Mouse (Mus musculus): ENCODE measurements around the gene Emc9. TPM values are rescaled to one million over a fixed set of nuclear protein-coding genes. Genes with fewer than 3 reads are reported as not detected.
A peak's percentile ranks its signal among the peaks of the same experiment; 100 is the strongest.

Gene Emc9
- polyA plus RNA-seq, 1 experiment from 2014 or later: 12.6 TPM

DNA sequence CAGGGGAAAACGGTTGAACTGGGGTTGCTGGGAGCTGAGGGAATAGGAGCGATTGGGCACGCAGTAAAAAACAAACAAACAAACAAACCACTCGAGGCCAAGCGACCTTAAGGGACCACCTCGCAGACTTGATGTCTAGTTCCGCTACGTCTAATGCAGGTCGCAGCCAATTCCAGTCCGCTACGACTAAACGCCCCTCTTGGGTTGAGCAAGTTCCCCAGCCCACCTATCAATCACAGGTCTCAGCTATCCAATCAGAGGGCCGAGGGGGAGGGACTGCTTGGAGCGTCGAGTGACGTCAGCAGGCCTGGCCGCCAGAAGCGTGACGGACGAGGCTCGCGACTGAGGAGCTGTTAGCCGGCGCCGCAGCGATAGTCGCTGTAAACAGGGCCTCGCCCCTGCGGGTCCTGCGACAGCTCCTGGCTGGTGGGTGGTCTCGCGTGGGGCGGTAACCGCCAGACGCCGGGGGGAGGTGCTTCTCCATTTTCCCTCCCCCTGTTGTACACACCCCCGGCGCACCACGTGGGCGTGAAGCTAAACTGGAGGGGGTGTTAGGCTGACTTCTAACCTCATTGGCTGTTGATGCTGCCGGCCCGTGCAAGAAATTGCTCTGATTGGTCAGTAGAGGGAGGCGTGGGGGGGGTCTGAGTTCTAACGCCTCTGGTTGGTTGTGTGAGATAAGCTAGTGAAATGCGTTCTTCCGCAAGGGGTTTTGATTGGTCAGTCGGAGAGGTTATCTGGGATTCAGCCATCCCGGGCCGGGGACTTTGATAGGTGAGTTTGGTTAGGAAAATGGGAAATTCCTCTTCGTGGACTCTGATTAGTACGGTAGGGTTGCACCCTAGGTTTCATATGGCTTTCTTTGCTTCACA lies 24.7 kb downstream of the Emc9 start, which contains the start of gene A730061H03Rik:
Gene A730061H03Rik (minus strand): TSS at position 205 of the 872 bp plus-strand sequence.
- DNase-seq (ENCODE audit: low spot score): peak; percentile 100
- WGBS: 0% methylated on average over 34 of the region's 51 CpGs
- H3K27me3 ChIP-seq (replicated peaks; ENCODE audit: control insufficient read depth, insufficient read depth, low read length): no peaks in the 10 kb centered on the region
- H3K27ac ChIP-seq (replicated peaks; ENCODE audit: low read depth, low read length): peak within 1 kb of the TSS; percentile 98
- peaks cover 23% of the 10 kb centered on the region for H3K36me3 ChIP-seq (ENCODE audit: control insufficient read depth, insufficient read depth, low read length)
- H3K4me3 ChIP-seq (ENCODE audit: low read depth, low read length): peak within 1 kb of the TSS; percentile 70
- H3K9ac ChIP-seq (ENCODE audit: low read depth, low read length): peak within 1 kb of the TSS; percentile 77
- H3K4me2 ChIP-seq (ENCODE audit: low read depth, low read length): peak within 1 kb of the TSS; percentile 65
- peaks cover 8% of the 10 kb centered on the region for H3K4me1 ChIP-seq (ENCODE audit: control insufficient read depth, insufficient read depth, low read length)
- ATAC-seq (ENCODE audit: low read depth): peak; percentile 95
- H3K9me3 ChIP-seq (ENCODE audit: control insufficient read depth, low read length): no peaks in the 10 kb centered on the region

DNA sequence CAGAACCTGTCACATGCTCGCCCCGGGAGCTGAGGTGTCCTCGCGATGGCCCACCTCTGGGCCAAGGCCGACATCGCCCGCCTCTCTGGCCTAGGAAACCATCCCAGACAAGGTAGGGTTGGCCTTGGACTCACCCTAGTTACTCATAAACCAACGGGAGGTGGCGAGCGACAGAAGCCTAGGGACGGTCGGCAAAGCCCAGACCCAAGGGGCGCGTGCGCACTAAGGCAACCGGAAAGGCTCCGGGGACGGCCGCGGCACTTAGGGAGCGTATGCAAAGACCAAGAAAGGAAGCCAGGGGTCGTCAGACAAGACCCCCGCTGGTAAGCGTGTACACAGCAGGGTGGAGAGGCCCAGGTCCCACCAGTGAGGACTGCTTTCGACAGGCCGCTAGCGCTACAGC lies 25.3 kb downstream of the Emc9 start, which contains the start of gene Dcaf11:
Gene Dcaf11 (plus strand): TSS at position 208 of the 403 bp plus-strand sequence.
- peaks cover 17% of the 10 kb centered on the region for H3K36me3 ChIP-seq (ENCODE audit: control insufficient read depth, insufficient read depth, low read length)
- peaks cover 8% of the 10 kb centered on the region for H3K4me1 ChIP-seq (ENCODE audit: control insufficient read depth, insufficient read depth, low read length)
- peak within 1 kb of the TSS; percentile 70 for H3K4me3 ChIP-seq (ENCODE audit: low read depth, low read length)
- peak within 1 kb of the TSS; percentile 77 for H3K9ac ChIP-seq (ENCODE audit: low read depth, low read length)
- no peaks in the 10 kb centered on the region for H3K27me3 ChIP-seq (replicated peaks; ENCODE audit: control insufficient read depth, insufficient read depth, low read length)
- H3K4me2 ChIP-seq (ENCODE audit: low read depth, low read length): peak within 1 kb of the TSS; percentile 65
- ATAC-seq (ENCODE audit: low read depth) (peak; percentile 81), DNase-seq (ENCODE audit: low spot score) (peak; percentile 96)
- H3K27ac ChIP-seq (replicated peaks; ENCODE audit: low read depth, low read length): peak within 1 kb of the TSS; percentile 98
- WGBS: 0% methylated on average over 27 of the region's 27 CpGs
- no peaks in the 10 kb centered on the region for H3K9me3 ChIP-seq (ENCODE audit: control insufficient read depth, low read length)

DNA sequence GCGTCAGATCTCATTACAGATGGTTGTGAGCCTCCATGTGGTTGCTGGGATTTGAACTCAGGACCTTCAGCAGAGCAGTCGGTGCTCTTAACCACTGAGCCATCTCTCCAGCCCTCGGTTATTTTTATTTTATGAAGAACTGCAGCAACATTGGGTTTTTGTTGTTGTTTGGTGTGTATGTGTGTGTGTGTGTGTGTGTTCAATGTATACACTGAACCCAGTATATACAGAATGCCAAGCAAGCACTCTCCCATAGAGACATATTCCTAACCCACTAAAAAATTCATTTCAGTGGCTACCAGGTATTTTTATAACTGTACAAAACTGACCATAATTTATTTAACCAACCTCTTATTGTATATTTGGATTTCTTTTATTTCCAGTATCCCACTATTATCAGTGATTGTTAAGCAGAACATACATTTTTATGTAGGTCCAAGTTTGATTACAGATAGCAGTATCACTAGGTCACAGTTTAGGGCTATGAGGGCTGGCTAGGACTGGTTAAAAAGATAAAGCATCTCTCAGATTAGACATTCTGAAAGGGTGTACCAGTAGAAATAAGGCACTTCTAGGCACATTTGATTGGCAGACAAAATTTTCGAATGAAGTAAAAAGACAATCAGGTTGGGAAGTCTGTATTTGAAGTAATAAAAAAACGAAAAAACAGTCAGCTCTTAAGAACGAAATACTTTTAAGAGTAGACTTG lies 26.2 kb downstream of the Emc9 start:
- H3K27ac ChIP-seq (replicated peaks; ENCODE audit: low read depth, low read length): peak overlapping the region; percentile 98; the same call in 1 of the 2 replicates
- peak overlapping the region; percentile 70 for H3K4me3 ChIP-seq (ENCODE audit: low read depth, low read length)
- H3K4me1 ChIP-seq (ENCODE audit: control insufficient read depth, insufficient read depth, low read length): peaks cover 8% of the 10 kb centered on the region
- no peaks in the 10 kb centered on the region for H3K27me3 ChIP-seq (replicated peaks; ENCODE audit: control insufficient read depth, insufficient read depth, low read length)
- ATAC-seq (ENCODE audit: low read depth): no peak
- no peaks in the 10 kb centered on the region for H3K9me3 ChIP-seq (ENCODE audit: control insufficient read depth, low read length)
- WGBS: 52% methylated on average over 6 of the region's 6 CpGs
- peak overlapping the region; percentile 65 for H3K4me2 ChIP-seq (ENCODE audit: low read depth, low read length)
- peaks cover 9% of the 10 kb centered on the region; the same call in 1 of the 2 replicates for H3K36me3 ChIP-seq (ENCODE audit: control insufficient read depth, insufficient read depth, low read length)
- peak overlapping the region; percentile 77 for H3K9ac ChIP-seq (ENCODE audit: low read depth, low read length)
- no peak for DNase-seq (ENCODE audit: low spot score)

DNA sequence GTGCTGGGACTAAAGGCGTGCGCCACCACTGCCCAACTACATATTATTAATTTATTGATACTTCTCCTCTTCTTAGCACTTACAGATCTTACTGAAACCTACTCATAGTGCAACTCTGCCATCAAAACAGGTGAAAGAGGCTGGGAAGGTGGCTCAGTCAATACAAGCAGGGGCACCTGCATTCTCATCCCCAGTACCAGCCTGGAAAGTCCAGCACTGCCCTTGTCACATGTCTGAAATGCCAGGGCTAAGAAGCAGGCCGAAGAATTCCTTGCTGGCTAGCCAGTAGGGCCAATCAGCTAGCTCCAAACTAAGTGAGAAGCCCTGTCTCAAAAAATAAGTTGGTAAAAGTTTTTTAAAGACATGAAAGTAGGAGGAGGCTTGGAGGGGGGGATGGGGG lies 27.5 kb downstream of the Emc9 start:
- Histone ChIP-seq H3K4me3 (ENCODE audit: low read depth, low read length) (no peak overlapping the region), H3K4me2 (ENCODE audit: low read depth, low read length) (no peak overlapping the region), H3K27me3 (replicated peaks; ENCODE audit: control insufficient read depth, insufficient read depth, low read length) (no peaks in the 10 kb centered on the region), H3K9ac (ENCODE audit: low read depth, low read length) (no peak overlapping the region), H3K9me3 (ENCODE audit: control insufficient read depth, low read length) (no peaks in the 10 kb centered on the region), H3K4me1 (ENCODE audit: control insufficient read depth, insufficient read depth, low read length) (peaks cover 8% of the 10 kb centered on the region), H3K27ac (replicated peaks; ENCODE audit: low read depth, low read length) (no peak overlapping the region), H3K36me3 (ENCODE audit: control insufficient read depth, insufficient read depth, low read length) (no peaks in the 10 kb centered on the region)
- ATAC-seq (ENCODE audit: low read depth): no peak
- WGBS: 92% methylated on average over 3 of the region's 3 CpGs
- no peak for DNase-seq (ENCODE audit: low spot score)

DNA sequence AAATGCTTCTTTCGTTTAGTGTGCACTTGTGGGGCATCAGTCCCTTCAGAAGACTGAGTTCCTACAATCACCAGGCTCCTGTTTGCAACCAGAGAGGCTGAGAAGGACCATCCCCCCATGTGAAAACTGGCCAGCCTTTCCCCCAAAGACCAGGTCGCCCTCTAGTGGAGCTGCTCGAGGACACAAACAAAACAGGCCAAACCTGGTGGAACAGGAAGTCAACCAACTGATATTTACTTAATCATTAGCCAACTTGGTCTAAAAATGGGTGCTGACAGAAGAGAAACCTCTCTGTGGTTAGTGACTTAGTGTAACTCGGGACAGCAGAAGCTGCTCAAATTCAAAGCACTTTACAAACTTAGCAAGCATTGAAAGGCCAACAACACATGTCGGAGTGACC lies 28.1 kb downstream of the Emc9 start:
- ATAC-seq (ENCODE audit: low read depth) (no peak), DNase-seq (ENCODE audit: low spot score) (peak; percentile 70)
- no peak overlapping the region for H3K4me2 ChIP-seq (ENCODE audit: low read depth, low read length)
- 26% methylated on average over 5 of the region's 5 CpGs for WGBS
- H3K27me3 ChIP-seq (replicated peaks; ENCODE audit: control insufficient read depth, insufficient read depth, low read length): no peaks in the 10 kb centered on the region
- no peaks in the 10 kb centered on the region for H3K9me3 ChIP-seq (ENCODE audit: control insufficient read depth, low read length)
- H3K27ac ChIP-seq (replicated peaks; ENCODE audit: low read depth, low read length): no peak overlapping the region
- H3K36me3 ChIP-seq (ENCODE audit: control insufficient read depth, insufficient read depth, low read length): no peaks in the 10 kb centered on the region
- no peak overlapping the region for H3K4me3 ChIP-seq (ENCODE audit: low read depth, low read length)
- H3K4me1 ChIP-seq (ENCODE audit: control insufficient read depth, insufficient read depth, low read length): peaks cover 8% of the 10 kb centered on the region
- H3K9ac ChIP-seq (ENCODE audit: low read depth, low read length): no peak overlapping the region

DNA sequence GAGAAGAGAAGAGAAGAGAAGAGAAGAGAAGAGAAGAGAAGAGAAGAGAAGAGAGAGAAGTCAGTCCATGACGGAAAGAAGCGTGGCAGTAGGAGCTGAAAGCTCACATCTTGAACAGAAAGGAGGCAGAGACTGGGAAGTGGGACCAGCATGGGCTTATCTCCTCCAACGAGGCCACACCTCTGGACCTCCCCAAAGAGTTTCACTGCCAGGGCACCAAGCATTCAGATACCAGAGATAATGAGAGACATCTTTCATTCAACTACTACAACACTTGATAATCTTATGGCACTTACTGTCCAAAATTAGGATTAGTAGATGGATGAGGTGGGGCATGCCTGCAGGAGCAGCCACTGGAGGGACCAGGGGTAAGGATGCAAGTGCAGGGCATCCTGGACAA lies 29.3 kb downstream of the Emc9 start:
- no peak for DNase-seq (ENCODE audit: low spot score)
- Histone ChIP-seq H3K36me3 (ENCODE audit: control insufficient read depth, insufficient read depth, low read length) (no peaks in the 10 kb centered on the region), H3K27ac (replicated peaks; ENCODE audit: low read depth, low read length) (no peak overlapping the region), H3K4me3 (ENCODE audit: low read depth, low read length) (no peak overlapping the region), H3K9ac (ENCODE audit: low read depth, low read length) (no peak overlapping the region), H3K4me1 (ENCODE audit: control insufficient read depth, insufficient read depth, low read length) (no peaks in the 10 kb centered on the region), H3K4me2 (ENCODE audit: low read depth, low read length) (no peak overlapping the region), H3K9me3 (ENCODE audit: control insufficient read depth, low read length) (no peaks in the 10 kb centered on the region), H3K27me3 (replicated peaks; ENCODE audit: control insufficient read depth, insufficient read depth, low read length) (no peaks in the 10 kb centered on the region)
- 71% methylated on average over 3 of the region's 3 CpGs for WGBS
- ATAC-seq (ENCODE audit: low read depth): no peak

DNA sequence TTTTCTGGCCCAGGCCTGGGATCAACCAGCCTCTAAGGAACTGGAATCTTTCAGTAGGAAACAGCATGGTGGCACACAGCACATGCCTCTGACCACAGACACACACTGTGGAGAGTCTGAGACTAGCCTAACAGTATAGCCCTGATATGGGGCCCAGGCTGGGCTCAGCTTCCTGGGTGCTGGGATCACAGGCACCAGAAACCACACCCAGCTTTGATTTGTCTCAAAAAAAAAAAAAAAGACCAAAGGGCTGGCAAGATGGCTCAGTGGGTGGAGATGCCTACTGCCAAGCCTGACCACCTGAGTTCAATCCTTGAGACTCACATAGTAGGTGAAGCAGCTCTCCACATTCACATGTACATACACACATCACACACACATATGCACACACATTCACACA lies 30.5 kb downstream of the Emc9 start:
- DNase-seq (ENCODE audit: low spot score): no peak

DNA sequence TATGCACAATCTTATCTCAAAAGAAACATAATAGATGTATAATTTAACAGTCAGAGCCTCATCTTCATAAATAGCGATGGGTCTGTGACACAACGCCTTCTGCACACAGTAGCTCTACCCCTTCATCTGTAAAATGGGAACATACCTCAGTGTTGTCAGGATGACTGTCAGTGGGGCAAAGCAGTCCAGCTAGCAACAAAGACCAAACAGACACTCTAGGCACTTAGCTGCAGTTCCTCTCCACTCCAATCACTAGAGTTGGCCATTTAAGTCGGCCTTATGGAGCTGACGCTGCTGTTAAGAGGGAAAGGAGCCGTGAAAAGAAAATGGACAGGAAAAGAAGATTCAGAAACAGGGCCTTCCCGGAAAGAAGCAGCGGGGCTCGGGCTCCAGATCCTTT lies 33.3 kb downstream of the Emc9 start:
- H3K27ac ChIP-seq (replicated peaks; ENCODE audit: low read depth, low read length): no peak overlapping the region
- no peak overlapping the region for H3K4me2 ChIP-seq (ENCODE audit: low read depth, low read length)
- no peaks in the 10 kb centered on the region for H3K27me3 ChIP-seq (replicated peaks; ENCODE audit: control insufficient read depth, insufficient read depth, low read length)
- H3K4me3 ChIP-seq (ENCODE audit: low read depth, low read length): no peak overlapping the region
- no peaks in the 10 kb centered on the region for H3K9me3 ChIP-seq (ENCODE audit: control insufficient read depth, low read length)
- WGBS: 89% methylated on average over 8 of the region's 8 CpGs
- peaks cover 31% of the 10 kb centered on the region for H3K36me3 ChIP-seq (ENCODE audit: control insufficient read depth, insufficient read depth, low read length)
- ATAC-seq (ENCODE audit: low read depth) (no peak), DNase-seq (ENCODE audit: low spot score) (no peak)
- H3K9ac ChIP-seq (ENCODE audit: low read depth, low read length): no peak overlapping the region
- H3K4me1 ChIP-seq (ENCODE audit: control insufficient read depth, insufficient read depth, low read length): no peaks in the 10 kb centered on the region

More for the DNA sequence above, 30.5 kb downstream of the Emc9 start:
- no peaks in the 10 kb centered on the region for H3K4me1 ChIP-seq (ENCODE audit: control insufficient read depth, insufficient read depth, low read length)
- H3K9ac ChIP-seq (ENCODE audit: low read depth, low read length): no peak overlapping the region
- no peak overlapping the region for H3K4me3 ChIP-seq (ENCODE audit: low read depth, low read length)
- no peaks in the 10 kb centered on the region for H3K27me3 ChIP-seq (replicated peaks; ENCODE audit: control insufficient read depth, insufficient read depth, low read length)
- peaks cover 4% of the 10 kb centered on the region for H3K36me3 ChIP-seq (ENCODE audit: control insufficient read depth, insufficient read depth, low read length)
- H3K4me2 ChIP-seq (ENCODE audit: low read depth, low read length): no peak overlapping the region
- H3K27ac ChIP-seq (replicated peaks; ENCODE audit: low read depth, low read length): no peak overlapping the region
- ATAC-seq (ENCODE audit: low read depth): no peak
- no peaks in the 10 kb centered on the region for H3K9me3 ChIP-seq (ENCODE audit: control insufficient read depth, low read length)

Data from embryonic facial prominence, embryonic 14.5 days (tissue).